Mouse (Mus musculus): ENCODE data around the gene Dio1.

The Dio1 gene

GRCm38 (mm10) chr4:107248061-107248460 lies 58.9 kb downstream of the Dio1 start:
- DNase-seq (ENCODE audit: extremely low spot score, low read depth, low spot score), result no peak

DNA sequence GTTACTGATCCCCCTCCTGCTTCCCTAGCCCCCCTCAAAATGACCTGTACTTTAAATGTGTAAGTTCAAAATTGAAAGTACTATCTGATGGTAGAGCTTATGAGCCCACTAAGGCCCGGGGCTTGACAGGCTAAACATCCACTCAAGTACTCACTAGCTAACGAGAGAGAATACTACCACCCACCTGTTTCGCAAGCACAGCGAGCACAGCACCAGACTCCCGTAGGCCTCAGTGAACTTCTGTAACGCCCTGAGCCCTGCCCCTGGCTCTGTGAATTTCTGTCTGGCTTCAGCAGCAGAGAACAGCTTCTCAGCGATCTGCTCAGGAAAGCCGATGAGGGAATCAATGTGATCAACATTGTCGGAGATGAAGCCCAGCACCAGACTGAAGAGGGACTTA lies 59.9 kb downstream of the Dio1 start:
- DNase-seq (ENCODE audit: extremely low spot score, low read depth, low spot score), result no peak

- no peak for DNase-seq (ENCODE audit: extremely low spot score, low read depth, low spot score)
Observed at GRCm38 (mm10) chr4:107246040-107246439, 60.9 kb downstream of the Dio1 start.

DNA sequence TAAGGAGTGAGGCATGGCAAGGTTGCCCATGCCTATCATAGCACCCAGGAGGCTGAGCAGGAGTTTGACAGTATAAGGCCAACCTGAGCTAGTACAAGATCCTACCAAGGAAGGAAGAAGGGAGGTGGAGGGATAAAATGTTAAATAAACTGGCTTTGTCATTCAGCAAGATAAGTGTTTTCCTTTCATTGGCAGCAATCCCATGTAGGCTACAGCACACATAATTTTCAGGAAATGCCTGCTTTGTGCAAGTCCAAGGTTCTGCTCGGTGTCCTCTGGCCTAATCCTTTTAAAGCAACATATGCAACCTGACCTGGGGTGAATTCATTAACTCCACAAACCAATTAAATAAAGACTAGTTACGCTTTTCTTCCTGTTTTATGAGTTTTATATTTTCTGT lies 61.6 kb downstream of the Dio1 start:
- no peak for DNase-seq (ENCODE audit: extremely low spot score, low read depth, low spot score)

GRCm38 (mm10) chr4:107243365-107244333 lies 63.3 kb downstream of the Dio1 start:
- no peak for DNase-seq (ENCODE audit: extremely low spot score, low read depth, low spot score)

All from hindlimb bud, embryonic 11.5 days (tissue).